Mouse (Mus musculus) myocyte (in vitro differentiated cells): Measurements from ENCODE around the gene Rbms3.

Experiments
- E2F4 ChIP-seq: IDR thresholded peaks from one replicate; pipeline ENCODE4 v1.6.1; 2011; ENCODE audit warnings: mild to moderate bottlenecking, control low read depth, moderate library complexity; ENCODE audit not compliant: insufficient read depth
- MAX ChIP-seq: IDR thresholded peaks from one replicate; pipeline ENCODE4 v1.6.1; 2011; ENCODE audit warnings: low read depth, mild to moderate bottlenecking, control low read depth
- MYOD1 ChIP-seq, 3 experiments: IDR thresholded peaks; one replicate each; pipeline ENCODE4 v1.6.1; 2011; ENCODE audit warnings: control low read depth in 2 of 3, low read depth in 2 of 3, mild to moderate bottlenecking in 2 of 3, moderate library complexity in 1 of 3; ENCODE audit not compliant: insufficient read length in 2 of 3, control insufficient read depth in 1 of 3
- POLR2A ChIP-seq: IDR thresholded peaks from one replicate; pipeline ENCODE4 v1.6.1; 2011; ENCODE audit warnings: low read depth, mild to moderate bottlenecking, control low read depth, moderate library complexity; ENCODE audit not compliant: insufficient read length
- POLR2AphosphoS2 ChIP-seq: IDR thresholded peaks from one replicate; pipeline ENCODE4 v1.6.1; 2011; ENCODE audit warnings: low read depth, control low read depth; ENCODE audit not compliant: insufficient read length
- REST ChIP-seq: IDR thresholded peaks from one replicate; pipeline ENCODE4 v1.6.1; 2011; ENCODE audit warnings: mild to moderate bottlenecking, control low read depth, moderate library complexity; ENCODE audit not compliant: insufficient read depth, insufficient read length
- SRF ChIP-seq: IDR thresholded peaks from one replicate; pipeline ENCODE4 v1.6.1; 2011; ENCODE audit warnings: low read depth; ENCODE audit not compliant: control insufficient read depth, insufficient read length
- USF1 ChIP-seq: IDR thresholded peaks from one replicate; pipeline ENCODE4 v1.6.1; 2011; ENCODE audit warnings: low read depth, mild to moderate bottlenecking, control low read depth, moderate library complexity

GRCm38 (mm10) chr9:117429217-117430105, 200.3 kb downstream of the Rbms3 start:
- TF ChIP-seq MAX (no peak), POLR2A (no peak), USF1 (no peak), SRF (no peak), MYOD1 (IDR thresholded peaks at IDR 0.05; ENCODE audit: control insufficient read depth in 1 of 3, insufficient read length in 2 of 3, low read depth in 2 of 3) (no peak), REST (no peak), POLR2AphosphoS2 (no peak), E2F4 (no peak)
